Mouse (Mus musculus) urinary bladder, postnatal 25 days (tissue): ENCODE measurements around the gene Trp53.
"Not testable (repeated sequence)": the region's sequence is repeated elsewhere in the genome, so short reads cannot be mapped to it uniquely, and the experiment has no call there.

Source experiments
- DNase-seq: peaks from one replicate; pipeline ENCODE4 v3.0.0; 2022; ENCODE audit warnings: low spot score

Trp53 gene

GRCm38 (mm10) chr11:69599436-69599835 is 19.3 kb downstream of the Trp53 start:
- no peak for DNase-seq

- no peak for DNase-seq
Measured at GRCm38 (mm10) chr11:69600098-69600497, 19.9 kb downstream of the Trp53 start.

DNA sequence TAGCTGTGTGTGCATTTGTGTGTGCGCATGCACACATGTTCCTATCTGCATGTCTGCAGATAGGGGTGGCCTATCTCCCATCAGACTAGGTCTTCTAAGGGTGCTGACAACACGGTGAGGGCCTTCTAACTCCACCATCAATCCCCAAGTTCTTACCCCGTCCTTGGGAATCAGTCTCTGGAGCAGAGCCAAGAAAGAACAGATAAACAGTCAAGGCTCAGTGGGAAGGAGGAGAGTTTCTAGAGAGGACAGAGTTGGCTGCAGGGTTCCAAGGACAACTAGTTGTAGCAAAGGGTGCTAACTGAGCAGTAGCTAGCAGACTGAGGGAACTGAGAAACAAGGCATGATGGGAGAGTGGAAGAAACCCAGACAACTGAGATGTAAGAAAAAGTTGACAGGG is 21.6 kb downstream of the Trp53 start:
- DNase-seq = no peak

DNA sequence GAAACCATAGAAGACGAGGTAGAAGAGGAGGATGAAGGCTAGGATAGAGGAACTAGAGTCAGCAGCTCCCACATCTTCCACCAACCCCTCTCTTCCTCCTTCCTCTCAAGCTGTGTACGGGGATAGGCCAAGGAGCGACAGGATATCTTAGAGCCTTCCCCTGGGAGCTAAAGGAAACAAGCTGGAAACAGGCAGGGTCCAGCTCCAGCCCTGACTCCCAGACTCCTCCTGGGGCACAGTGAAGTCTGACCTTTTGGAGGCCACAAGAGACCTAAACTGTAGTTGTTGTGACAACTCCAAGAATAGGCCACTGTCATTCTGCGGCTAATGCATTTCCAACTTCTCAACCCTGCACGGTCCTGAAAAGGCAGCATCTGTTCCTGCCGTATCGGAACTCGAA is 23.4 kb downstream of the Trp53 start:
- DNase-seq = no peak

DNA sequence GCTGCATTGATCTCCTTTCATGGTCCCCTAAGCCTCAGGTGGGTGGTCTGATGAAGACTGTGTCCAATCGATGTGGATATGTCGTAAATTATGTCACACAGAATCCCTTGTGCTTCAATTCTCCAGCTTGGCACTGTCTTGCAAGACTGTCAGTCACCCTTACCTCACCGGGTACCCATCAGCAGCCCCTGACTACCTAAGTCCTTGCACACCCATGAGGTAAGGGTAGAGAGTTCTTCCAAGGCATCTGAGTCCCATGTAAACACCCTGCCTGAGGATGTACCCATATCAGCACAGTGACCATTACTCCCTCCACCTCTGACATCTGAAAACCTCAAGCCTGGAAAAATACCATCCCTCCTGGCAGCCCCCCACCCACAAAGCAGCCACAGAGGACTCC is 24.2 kb downstream of the Trp53 start:
- DNase-seq = no peak

DNA sequence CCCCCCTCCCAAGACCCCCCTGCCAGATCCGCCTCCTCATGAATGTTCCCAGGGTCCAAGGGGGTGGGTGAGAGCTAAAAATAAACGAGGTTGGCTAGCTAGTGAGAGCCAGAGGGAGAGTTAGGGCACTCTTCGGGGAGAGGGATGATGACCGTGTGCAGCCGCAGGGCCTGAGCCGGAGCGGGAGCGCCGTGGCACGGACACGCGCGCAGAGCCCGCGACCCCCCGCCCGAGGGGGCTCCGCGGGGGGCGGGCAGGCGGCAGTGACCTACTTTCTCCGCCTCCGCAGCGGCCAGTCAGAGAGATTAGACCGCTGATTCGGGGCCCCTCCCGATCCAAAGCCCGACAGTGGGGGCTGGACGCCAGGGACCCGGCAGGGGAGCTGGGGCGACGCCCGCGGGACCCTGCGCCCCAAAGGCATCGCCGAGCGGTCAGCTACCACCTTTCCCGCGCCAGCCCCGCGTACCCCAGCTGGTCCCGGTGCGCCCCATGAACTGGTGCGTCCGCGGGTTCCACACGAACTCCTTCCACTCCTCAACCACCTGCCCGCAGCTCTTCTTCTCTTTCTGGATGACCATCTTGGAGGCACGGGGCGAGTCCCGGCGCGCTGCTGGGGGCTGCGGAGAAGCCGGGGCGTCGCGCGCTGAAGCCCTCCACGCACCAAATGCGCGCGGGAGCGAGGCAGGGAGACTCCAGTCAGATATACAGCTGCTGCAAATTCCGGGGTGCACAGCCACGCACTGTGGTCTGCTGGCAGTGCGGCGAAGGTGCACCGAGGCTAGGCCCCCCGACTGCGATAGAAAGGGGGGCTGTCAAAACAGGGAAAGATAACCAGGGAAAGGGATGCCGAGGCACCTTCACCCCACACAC is 24.9 kb downstream of the Trp53 start:
- DNase-seq = no peak

DNA sequence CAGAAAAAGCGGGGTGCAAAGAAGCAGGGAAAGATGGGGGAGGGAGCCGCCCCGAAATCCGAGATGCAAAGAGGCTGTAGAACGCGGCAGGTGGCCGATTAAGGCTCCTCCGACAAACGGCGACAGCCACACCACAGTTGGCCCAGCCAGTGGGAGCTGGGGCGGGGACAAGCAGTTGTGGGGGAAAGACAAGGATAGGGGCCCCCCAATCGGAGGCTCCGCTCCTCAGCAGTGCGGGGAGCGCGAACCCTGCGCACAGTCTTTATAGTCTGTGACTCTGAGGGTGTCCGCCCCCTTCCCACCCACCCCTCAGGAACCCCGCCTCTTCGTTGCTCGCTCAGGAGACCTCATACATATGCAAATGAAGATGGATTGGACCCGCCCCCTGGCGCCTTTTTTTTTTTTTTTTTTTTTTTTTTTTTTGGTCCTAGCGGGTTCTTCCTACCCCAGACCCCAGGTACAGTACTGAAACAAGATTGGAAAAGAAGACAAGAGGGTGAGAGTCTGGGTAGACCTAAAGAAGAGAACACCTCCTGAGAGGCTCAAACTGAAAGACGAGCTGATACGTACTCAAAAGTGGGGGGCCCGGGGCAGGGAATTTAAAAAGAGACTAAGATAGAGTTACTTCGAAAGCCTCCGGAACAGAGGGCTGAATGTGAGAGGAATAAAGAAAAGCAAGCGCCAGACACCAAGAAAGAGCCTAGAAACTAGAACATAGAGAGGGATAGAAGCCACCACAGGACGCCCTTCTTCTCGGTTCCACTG is 25.7 kb downstream of the Trp53 start, which contains the start of gene Atp1b2:
TSS of gene Atp1b2 (minus strand) at position 217 of the 765 bp plus-strand sequence.
- peak; percentile 35 for DNase-seq

GRCm38 (mm10) chr11:69606491-69606795 is 26.3 kb downstream of the Trp53 start:
- DNase-seq = no peak

DNA sequence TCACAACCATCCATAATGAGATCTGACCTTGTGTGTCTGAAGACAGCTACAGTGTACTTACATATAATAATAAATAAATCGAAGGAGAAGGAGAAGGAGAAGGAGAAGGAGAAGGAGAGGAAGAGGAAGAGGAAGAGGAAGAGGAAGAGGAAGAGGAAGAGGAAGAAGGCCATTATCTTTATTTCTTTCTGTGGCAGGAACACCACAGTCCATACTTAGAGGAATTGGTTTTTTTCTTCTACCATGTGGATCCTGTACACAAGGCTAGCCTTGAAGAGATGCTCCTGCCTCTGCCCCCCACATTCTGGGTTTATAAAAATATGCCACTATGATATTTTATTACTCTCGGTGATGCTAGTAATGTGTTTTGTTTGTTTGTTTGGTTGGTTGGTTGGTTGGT is 26.7 kb downstream of the Trp53 start:
- DNase-seq = no peak

DNA sequence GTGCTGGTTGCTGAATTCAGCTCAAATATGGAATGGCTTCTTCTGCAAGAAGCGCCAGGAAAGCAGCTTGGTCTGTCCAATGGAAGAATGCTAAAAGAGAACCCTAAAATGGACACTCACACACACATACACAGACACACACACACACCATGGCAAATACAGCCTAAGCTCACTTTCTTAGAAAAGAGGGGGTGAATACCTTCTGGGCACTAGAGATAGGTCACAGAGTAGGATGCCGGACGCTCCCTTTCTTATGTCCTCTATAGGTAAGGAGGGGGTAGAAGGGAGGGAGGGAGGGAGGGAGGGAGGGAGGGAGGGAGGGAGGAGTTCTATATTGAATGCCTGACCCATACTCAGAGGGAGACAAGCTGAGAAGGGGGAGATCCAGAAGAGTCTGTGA is 28.4 kb downstream of the Trp53 start:
- no peak for DNase-seq

DNA sequence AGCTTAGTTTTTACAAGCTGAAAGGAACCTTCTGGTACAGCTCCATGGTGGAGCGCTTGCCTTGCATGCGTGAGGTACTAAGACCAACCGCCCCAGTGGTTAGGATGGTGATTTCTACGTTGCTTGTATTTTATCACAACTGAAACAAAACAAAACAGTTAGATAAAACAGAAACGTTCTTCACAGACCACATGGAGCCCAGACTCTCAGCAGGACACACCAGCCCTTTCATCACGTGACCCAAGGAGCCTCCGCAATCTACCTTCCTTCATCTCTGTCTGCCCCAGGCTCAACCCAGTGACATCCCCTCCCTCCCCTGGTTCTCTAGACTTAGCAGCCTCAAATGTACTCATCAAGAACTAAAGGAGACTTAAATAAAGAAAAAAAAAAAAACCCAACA is 29.3 kb downstream of the Trp53 start:
- DNase-seq = no peak

GRCm38 (mm10) chr11:69610899-69611298 is 30.7 kb downstream of the Trp53 start:
- no peak for DNase-seq

GRCm38 (mm10) chr11:69613553-69614256 is 33.5 kb downstream of the Trp53 start:
- DNase-seq = peak; percentile 78

GRCm38 (mm10) chr11:69614257-69614588 is 34.1 kb downstream of the Trp53 start:
- DNase-seq = not testable (repeated sequence)

GRCm38 (mm10) chr11:69616781-69617180 is 36.6 kb downstream of the Trp53 start:
- DNase-seq = no peak

DNA sequence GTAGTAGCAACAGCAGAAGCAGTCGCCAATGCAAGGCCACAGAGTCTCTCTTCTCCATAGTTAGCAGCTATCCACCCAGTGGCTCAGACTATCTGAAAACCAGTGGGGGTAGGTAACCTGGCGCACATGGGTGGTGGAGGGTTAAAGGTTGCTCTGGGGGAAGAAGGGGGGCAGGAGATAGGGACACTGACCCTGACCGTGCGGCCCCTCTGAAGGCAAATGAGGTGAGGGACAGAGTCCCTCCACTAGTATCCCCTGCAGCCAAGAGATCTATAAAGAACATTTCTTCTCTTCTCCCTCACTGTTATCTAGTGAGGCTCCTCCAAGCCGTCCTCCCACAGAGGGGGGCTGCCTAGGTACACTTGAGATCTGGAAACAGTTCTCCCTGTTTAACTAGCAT is 37.6 kb downstream of the Trp53 start, which contains the start of gene Shbg:
TSS of gene Shbg (minus strand) at position 101 of the 400 bp plus-strand sequence.
- DNase-seq = no peak

DNA sequence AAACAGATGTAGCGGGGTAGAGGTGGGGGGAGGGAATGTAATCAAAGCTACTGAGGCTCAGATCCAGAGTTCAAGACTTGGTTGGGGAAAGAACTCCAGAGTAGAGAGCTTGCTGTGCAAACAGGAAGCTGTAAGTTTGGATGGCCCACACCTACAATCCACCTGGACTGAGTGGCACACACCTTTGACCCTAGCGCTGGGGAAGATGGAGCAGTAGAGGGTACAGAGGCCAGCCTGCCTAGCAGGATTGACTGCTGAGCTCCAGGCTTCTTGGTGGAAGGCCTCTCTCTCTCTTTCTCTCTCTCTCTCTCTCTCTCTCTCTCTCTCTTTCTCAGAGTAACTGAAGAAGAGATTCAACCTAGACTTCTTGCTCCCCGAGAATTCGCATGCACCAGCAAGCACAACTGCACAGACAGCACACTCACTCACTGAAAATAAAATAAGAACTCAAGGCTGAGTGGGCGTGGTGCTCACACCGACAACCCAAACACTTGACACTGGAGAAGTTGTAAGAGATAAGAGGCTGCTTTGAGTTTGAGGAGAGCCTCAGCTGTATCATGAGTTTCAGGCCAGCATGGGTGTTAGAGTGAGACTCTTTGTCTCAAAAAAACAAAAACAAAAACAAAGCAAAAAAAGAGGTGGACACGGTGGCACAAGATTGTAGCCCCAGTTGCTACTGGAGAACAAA is 40.4 kb downstream of the Trp53 start:
- DNase-seq = no peak

DNA sequence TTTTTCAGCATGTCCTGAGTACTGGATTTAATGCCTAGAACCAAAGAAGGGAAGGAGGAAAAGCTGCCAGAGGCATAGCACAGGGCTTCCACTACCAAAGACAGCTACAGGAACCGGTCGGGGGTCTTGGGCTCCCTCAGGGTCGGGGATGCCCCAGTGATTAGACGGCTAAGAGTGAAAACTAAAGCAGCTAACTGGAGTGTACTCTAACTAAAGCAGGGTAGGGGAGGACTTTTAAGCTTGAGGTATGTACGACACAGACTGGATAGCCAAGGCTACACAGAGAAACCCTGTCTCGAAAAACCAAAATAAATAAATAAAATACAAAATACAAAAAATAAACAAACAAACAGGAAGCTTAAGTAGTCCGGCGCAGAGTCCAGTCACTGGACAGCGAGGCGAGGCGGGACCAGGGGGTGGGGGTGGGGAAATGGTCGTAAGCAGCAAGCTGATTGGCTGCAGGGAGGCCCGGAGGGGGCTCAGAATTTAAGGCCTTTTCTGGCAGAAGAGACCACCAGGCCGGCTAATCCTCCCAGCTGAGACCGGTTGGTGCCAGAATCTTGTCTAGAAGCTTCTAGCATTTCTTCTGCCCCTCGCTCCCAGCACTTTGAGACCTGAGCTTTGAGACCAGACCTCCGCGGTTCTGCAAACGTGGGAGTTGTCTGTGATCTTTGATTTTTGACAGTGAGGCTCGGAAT is 41.6 kb downstream of the Trp53 start, which contains the start of gene Sat2:
TSS of gene Sat2 (plus strand) at position 454 of the 698 bp plus-strand sequence.
- peak; percentile 34 for DNase-seq

GRCm38 (mm10) chr11:69622406-69622805 is 42.2 kb downstream of the Trp53 start:
- DNase-seq = no peak

DNA sequence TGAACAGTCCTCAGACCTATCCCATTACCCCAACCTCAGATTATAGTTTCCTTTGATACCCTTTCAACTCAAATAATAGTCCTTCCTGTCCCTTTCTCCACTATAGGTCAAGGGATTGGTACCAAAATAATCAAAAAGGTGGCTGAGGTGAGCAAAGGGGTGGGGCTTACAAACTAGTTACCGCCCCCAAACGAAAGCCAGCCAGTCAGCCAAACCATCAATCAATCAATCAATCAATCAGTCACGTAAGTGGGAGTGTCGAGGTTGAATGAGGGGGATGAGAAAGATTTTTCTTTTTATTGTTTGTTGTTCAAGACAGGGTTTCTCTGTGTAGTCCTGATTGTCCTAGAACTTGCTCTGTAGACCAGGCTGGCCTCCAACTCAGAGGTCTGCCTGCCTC is 42.8 kb downstream of the Trp53 start:
- no peak for DNase-seq

DNA sequence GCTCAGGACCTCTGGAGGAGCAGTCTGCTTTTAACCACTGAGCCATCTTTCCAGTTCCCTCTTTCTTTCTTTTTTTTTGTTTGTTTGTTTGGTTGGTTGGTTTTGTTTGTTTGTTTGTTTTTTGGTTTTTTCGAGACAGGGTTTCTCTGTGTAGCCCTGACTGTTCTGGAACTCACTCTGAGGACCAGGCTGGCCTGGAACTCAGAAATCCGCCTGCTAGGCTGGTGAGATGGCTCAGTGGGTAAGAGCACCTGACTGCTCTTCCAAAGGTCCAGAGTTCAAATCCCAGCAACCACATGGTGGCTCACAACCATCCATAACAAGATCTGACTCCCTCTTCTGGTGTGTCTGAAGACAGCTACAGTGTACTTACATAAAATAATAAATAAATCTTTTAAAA is 44.2 kb downstream of the Trp53 start:
- not testable (repeated sequence) for DNase-seq
